Mouse (Mus musculus) kidney, adult 11 months (tissue): ENCODE results near the gene Atp23.
"Not testable (repeated sequence)": the region's sequence is repeated elsewhere in the genome, so short reads cannot be mapped to it uniquely, and the experiment has no call there.

Experiments used
- DNase-seq: peaks from one replicate; pipeline ENCODE4 v3.0.0; 2022

The Atp23 gene

GRCm38 (mm10) chr10:126906811-126907210, 5.7 kb upstream of the Atp23 start:
- DNase-seq, result no peak

DNA sequence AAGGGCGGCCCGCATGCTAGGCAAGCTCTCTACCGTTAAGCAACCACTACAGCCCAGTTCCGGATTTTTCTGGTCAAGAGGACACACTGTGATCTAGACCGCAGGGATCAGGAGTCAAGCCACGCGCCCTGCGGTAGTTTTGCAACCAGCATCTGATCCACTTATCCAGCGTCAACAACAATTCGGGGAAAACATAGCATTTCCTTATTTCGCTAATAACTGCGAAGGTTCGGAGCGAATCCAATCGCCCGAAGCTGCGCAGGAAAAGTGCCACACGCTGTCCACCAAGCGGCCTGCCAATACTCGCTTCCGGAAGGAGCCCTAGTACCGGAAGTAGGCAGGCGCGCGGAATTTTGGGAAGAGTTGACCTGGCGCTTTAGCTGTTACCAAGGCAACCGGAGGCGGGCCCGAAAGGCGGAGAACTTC, 4.5 kb upstream of the Atp23 start:
- DNase-seq, result peak; percentile 91

DNA sequence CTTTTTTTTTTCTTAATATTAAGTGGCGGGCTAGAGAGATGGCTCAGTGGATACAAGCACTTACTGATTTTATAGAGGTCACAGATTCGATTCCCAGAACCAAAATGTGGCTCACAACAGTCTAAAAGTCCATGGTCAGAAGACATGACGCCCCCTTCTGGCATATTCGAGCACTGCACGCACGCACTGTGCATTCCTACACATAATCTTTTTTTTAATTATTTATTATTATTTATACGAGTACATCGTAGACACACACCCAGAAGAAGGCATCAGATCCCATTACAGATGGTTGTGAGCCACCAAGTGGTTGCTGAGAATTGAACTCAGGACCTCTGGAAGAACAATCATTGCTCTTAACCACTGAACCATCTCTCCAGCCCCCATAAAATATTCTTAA, 3.9 kb upstream of the Atp23 start:
- no peak for DNase-seq

DNA sequence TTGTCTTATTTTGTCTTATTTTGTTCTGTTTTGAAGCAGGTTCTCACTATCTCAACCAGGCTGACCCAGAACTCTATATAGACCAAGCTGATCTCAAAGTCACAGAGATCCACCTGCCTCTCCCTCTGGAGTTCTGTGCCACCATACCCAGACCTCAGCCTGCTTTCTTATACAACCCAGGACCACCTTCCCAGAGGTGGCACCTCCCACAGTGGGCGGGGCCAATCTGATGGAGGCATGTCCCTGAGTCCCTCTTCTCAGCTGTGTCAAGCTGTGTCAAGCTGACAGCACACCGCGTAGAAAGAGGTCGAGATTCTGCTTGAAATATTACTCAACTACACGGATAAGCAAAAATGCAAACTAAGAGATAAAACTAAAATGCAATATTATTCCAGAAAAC, 3.1 kb upstream of the Atp23 start:
- DNase-seq, result no peak

- no peak for DNase-seq
These were observed 311 bp upstream of the Atp23 start for GRCm38 (mm10) chr10:126901488-126901843.

- no peak for DNase-seq
These were observed 5.3 kb downstream of the Atp23 start for GRCm38 (mm10) chr10:126895891-126896290.

- DNase-seq, result no peak
These were observed 7.1 kb downstream of the Atp23 start for GRCm38 (mm10) chr10:126894061-126894460.

- DNase-seq, result no peak
These were observed 8.0 kb downstream of the Atp23 start for GRCm38 (mm10) chr10:126893145-126893544.

- no peak for DNase-seq
These were observed 27.4 kb downstream of the Atp23 start for GRCm38 (mm10) chr10:126873755-126874154.

DNA sequence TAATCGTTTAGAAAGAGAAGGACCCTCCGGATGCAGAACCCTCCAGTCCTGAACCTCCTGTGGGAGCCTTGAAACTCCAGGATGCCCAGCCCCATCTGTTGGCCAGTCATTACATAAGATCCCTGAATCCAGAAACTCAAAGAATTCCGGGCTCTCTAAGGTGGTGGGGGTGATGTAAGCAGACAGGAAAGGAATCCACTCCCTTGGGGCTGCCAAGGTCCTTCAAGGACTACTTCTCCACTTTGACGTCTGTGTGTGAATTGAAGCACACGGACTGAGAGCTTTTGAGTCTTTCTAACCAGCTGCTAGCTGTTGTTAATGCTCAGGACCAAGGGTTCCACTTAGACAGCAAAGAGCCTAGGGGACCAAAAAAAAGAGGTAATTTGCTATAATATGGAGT, 28.9 kb downstream of the Atp23 start:
- no peak for DNase-seq

DNA sequence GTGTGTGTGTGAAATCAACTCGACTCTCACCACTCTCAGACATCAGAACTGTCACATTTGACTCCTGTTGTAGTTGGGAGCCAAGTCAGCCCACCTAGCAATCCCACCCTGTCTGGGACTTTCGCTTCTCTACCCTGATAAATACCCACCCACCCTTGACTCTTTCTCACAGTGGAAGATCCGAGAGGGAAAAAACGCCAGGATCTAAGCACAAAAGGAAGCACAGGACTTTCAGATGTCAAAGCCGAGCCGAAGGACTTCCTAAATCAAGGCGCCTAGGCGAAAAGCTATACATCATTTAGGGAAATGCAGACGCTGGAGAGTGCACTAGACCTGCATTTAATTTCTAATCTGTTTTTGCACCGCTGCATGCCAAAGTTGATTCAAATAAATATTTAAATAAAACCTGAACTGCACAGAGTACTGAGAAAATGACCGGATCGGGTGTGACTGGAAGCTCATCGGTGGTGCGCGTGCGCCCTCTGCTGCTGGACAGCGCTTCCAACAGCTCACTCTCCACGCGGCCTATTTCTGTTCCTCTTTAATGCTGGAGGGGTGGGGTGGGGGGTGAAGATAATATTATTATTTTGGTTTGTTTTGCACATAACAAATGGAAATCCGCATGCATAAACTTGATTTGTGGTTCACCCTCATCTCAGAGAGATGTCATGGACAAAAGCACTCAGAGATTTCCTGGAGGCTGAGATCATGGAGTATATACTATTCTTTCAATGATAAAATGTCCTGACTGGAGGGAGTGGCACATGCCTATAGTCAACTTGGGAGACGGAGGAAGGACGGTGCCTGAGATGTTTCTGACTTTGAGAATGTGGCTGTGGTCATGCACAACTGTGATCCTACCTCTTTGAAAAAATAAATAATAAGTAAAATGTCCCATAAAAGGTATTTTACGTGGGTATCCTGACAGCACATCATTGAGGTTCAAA, 31.5 kb downstream of the Atp23 start:
- peak; percentile 34 for DNase-seq

DNA sequence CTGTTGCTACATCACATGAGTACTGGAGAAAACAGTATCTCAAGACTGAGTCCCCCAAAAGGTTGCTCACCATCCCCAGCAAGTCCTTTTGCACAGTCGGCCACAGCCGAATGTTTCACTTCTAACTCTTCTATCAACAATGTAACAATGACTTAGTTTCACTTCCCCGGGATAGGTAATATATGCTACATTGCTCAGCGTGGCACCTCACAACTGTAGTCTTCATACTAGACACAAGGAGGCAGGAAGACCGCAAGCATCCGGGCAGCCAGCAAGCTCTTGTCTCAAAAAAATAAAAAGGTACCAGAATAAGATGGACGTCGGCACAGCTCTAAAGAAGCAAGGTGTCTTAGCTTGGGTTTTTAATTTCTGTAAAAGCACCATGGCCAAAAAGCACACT, 35.9 kb downstream of the Atp23 start:
- no peak for DNase-seq

- no peak for DNase-seq
These were observed 39.0 kb downstream of the Atp23 start for GRCm38 (mm10) chr10:126862193-126862592.

DNA sequence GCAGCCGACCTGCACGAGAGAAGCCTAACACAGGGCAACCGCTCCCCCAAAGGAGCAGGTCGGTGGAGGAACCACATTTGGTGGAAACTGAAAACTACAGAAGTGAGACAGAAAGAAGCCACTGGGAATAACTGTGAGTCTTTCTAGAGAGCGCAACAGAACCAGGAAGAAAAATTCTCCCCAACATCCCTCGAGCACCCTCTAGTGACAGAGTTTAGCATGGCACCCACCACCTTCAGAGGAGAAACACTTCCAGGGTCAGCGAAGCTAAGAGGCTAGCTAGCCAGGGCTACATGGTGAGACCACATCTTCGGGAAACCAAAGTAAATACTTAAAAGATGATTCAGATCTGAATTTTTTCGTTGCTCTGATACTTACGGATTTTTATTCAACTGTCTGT, 47.9 kb downstream of the Atp23 start:
- no peak for DNase-seq

DNA sequence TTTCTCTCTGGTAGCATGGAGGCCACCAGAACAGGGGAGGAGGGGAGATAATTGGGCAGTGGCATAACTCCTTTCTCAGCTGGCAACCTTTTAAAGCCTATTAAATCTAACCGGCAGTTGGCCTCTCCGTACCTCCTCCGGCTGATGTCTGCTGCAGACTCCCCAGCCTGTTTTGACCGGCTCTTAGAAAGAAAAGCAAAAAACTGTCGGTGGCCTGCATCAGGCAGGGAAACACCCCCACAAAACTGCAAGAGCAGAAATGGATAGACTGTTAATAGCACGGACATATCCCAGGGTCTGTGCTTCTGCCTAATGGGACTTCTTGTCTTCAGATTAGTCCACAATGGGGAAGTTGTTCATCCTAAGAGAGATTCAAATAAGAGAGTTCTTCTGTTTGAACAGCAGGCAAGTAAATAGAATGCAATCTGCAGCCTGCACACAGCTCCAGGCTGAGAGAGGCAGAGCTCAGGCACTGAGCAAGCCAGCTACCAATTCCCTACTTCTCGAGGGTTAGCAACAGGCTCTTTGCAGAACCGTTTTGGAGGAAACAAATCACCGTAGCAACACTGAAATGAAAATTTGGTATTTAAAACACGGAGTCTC, 55.7 kb downstream of the Atp23 start:
- DNase-seq, result no peak

DNA sequence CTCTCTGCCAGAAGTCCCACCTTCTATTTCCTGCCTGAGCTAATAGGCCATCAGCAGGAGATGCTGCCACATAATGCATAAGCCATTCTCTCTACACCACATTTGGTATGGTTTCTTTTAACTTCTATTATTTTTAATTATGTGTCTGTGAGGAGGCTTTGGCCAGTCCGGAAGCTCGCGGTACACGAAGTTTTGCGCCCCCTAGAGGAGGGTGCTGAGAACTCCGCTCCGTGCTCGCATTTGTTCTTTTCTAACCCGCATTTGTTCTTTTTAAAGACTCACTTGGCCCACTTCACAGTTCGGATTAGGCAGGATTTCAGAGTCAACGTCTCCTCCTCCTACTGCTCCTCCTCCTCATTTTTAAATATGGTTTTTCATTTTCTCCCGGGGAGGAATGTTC, 56.5 kb downstream of the Atp23 start:
- DNase-seq, result no peak

- DNase-seq, result no peak
These were observed 60.9 kb downstream of the Atp23 start for GRCm38 (mm10) chr10:126840266-126840665.

DNA sequence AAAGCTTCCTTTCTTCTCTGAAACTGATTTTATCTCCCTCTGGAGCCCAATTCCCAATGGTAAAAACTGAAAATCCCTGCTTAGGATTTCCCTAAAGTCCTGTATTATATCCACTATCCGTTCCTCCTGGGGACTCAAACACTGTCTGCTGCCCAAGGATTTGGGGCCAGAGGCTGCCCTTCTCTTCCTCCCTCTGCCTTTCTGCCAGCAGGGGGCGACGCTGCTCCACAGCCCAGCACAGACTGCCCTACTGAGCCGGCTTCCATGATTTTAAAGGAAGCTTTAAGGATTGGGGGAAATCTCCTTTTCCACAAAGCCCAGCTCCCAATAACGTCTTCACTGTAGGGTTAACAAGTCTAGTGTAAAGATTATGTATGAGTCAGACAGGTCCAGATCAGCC, 68.1 kb downstream of the Atp23 start:
- DNase-seq, result no peak

DNA sequence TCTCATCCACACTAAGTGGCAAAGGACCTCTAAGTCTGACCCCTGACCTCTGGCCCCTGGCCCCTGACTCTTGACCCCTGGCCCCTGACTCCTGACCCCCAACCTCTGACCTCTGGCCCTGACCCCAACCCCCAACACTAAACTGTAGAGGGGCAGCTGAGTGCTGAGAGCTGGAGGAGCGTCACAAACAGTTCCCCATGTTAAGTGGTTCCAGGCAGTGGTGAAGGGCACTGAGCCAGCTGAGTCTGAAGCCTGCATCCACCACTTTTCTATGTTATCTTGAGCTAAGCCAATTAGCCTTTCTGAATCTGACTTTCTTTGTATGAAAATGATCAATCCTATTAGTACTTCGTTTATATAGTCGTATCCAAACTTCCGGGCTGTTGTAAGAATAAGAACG, 69.8 kb downstream of the Atp23 start:
- DNase-seq, result no peak

GRCm38 (mm10) chr10:126828618-126829017, 72.5 kb downstream of the Atp23 start:
- DNase-seq, result no peak

DNA sequence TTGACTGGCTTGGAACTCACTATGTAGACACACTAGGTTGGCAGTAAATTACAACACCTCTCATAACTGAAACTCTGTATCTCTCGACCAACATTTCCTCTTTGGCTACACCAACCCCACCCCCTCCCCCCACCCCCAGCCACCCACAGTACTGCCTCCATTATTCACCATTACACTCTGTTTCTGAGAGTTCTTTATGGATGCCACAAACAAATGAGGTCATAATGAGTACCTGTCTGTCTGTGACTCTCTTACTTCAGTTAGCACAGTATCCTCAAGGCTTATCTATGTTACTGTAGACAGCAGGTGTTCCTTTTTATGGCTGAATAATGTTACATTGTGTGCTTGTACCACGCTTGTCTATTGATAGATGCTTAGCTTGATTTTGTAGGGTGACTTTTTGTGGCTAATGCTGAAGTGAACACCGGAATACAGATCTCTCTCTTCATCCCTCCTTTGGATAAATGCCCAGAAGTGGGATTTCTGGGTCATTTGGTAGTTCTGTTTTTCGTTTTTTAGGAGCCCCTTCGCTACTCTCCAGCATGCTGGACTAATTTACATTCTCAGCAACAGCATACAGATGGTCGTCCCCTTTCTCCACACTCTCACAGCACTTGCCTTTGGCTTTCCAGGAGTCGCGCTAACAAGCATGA, 73.1 kb downstream of the Atp23 start:
- DNase-seq, result no peak

DNA sequence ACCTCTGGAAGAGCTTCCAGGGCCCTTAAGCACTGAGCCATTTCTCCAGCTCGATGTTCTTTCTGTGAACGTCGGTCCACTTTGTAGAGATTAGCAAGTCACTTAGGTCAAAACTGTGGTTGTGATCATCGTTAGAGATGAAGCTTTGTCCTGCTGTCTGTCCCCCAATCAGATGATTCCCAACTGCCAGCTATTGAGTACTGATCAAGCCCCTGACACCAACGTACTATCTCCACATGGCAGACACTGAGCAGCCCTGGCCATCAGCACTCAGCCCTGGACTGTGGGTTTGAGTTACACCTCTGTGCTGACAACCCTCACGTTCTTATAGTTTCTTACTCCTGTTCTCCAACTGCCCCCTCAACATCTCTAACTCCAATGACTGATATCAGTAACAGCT, 74.2 kb downstream of the Atp23 start:
- DNase-seq, result no peak

DNA sequence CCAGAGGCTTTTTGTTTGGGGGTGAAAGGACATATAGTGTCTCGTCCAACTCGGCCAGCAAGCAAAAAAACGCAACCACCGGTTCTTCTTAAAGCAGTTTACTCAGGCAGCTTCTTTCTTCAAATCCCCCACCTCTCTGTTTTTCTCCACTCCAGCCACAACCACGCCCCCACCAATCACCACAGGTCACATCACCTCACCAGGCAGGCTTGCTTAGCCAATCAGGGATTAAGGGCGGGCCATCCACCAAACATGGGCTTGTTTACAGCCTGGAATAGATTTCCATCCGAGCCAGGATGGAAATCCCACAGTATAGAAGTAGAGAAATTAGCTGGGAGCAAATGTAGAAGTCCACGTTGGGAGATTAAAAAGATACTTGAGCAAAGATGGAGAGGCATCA, 74.9 kb downstream of the Atp23 start:
- not testable (repeated sequence) for DNase-seq

DNA sequence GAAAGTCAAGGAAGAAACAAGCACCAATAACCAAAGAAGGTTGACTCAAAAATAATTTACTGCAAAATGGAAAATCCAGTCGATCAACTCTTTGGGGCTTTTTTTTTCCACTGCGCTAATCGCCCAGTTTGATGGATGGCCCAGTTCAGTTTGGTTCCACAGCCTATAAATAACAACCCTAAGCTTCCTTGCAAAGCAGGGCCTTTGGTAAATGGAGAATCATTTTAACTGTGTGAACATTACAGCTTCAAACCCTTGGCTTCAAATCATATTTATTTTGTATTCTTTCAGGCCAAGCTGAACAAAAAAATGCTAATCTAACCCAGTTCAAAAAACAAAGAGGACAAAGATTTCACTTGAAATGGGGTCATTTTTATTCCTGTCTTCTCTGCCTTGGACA, 78.7 kb downstream of the Atp23 start:
- DNase-seq, result no peak
